Mouse (Mus musculus): ENCODE results near the gene Sptssa.

- TF ChIP-seq CTCF (IDR thresholded peaks at IDR 0.05; ENCODE audit: insufficient read depth, low read depth, low read length): no peak
- TF ChIP-seq POLR2A (IDR thresholded peaks at IDR 0.05; ENCODE audit: insufficient read depth, low read depth, low read length): no peak
Measured at GRCm38 (mm10) chr12:54632141-54632540, 24.2 kb downstream of the Sptssa start.
